In genomic region chr10:110879426-110880066, GRCm38 (mm10) we compare ENCODE assay signal across 10 mouse cellular contexts. TPM values are rescaled to one million over a fixed set of nuclear protein-coding genes. Genes with fewer than 3 reads are reported as not detected.
DNase-seq lines count a peak whose midpoint lies in the region; ATAC-seq lines count a peak whose summit lies in the region.
"Had no signal": no experiment of that assay in that cellular context is flagged by ENCODE, and none has a peak within 500 bp of the region (broad histone marks: within the 10 kb centered on the region; RNA-seq: fewer than 3 reads in every experiment).

No protein-coding gene starts in this region.

- H3K27me3 ChIP-seq in neural tube, embryonic 15.5 days (replicated peaks), result no peaks in the 10 kb centered on the region
- no peaks in the 10 kb centered on the region for H3K27me3 ChIP-seq in kidney, embryonic 15.5 days
- no peaks in the 10 kb centered on the region for H3K27me3 ChIP-seq in neural tube, embryonic 11.5 days (ENCODE audit: control insufficient read depth, insufficient read depth, low read length)
- no peaks in the 10 kb centered on the region for H3K27me3 ChIP-seq in midbrain, embryonic 14.5 days (ENCODE audit: control insufficient read depth, insufficient read depth, low read length)
- H3K27me3 ChIP-seq: midbrain, embryonic 15.5 days had no signal

- H3K4me3 ChIP-seq in neural tube, embryonic 15.5 days (replicated peaks), result no peak overlapping the region
- no peak overlapping the region for H3K4me3 ChIP-seq in kidney, embryonic 15.5 days (replicated peaks)
- no peak overlapping the region for H3K4me3 ChIP-seq in neural tube, embryonic 11.5 days (ENCODE audit: low read depth, low read length)
- no peak overlapping the region for H3K4me3 ChIP-seq in midbrain, embryonic 14.5 days (replicated peaks; ENCODE audit: low read depth, low read length)
- H3K4me3 ChIP-seq: forebrain, embryonic 12.5 days; midbrain, embryonic 15.5 days had no signal

- peaks cover 9% of the 10 kb centered on the region for H3K4me1 ChIP-seq in neural tube, embryonic 15.5 days
- peaks cover 25% of the 10 kb centered on the region for H3K4me1 ChIP-seq in kidney, embryonic 15.5 days
- H3K4me1 ChIP-seq in neural tube, embryonic 11.5 days (ENCODE audit: control insufficient read depth, insufficient read depth, low read length), result peaks cover 7% of the 10 kb centered on the region; the same call in 1 of the 2 replicates
- H3K4me1 ChIP-seq in midbrain, embryonic 14.5 days (ENCODE audit: control insufficient read depth, insufficient read depth, low read length), result no peaks in the 10 kb centered on the region; the same call in 1 of the 2 replicates
- H3K4me1 ChIP-seq: midbrain, embryonic 15.5 days had no signal

- no peak overlapping the region for H3K9ac ChIP-seq in neural tube, embryonic 15.5 days (replicated peaks)
- H3K9ac ChIP-seq in kidney, embryonic 15.5 days, result no peak overlapping the region
- no peak overlapping the region for H3K9ac ChIP-seq in neural tube, embryonic 11.5 days (ENCODE audit: low read length)
- no peak overlapping the region for H3K9ac ChIP-seq in midbrain, embryonic 14.5 days (replicated peaks; ENCODE audit: low read length)
- H3K9ac ChIP-seq: forebrain, embryonic 12.5 days; midbrain, embryonic 15.5 days had no signal

- no peak overlapping the region for H3K27ac ChIP-seq in neural tube, embryonic 15.5 days (replicated peaks)
- H3K27ac ChIP-seq in kidney, embryonic 15.5 days, result peak overlapping the region; percentile 79
- H3K27ac ChIP-seq in neural tube, embryonic 11.5 days (ENCODE audit: low read depth, low read length), result no peak overlapping the region
- no peak overlapping the region for H3K27ac ChIP-seq in midbrain, embryonic 14.5 days (replicated peaks; ENCODE audit: low read depth, low read length)
- H3K27ac ChIP-seq: forebrain, embryonic 12.5 days; midbrain, embryonic 15.5 days had no signal

- WGBS in neural tube, embryonic 15.5 days, result 19% methylated on average over 7 of the region's 7 CpGs
- 5% methylated on average over 7 of the region's 7 CpGs for WGBS in kidney, embryonic 15.5 days
- WGBS in neural tube, embryonic 11.5 days, result 5% methylated on average over 7 of the region's 7 CpGs
- WGBS in midbrain, embryonic 14.5 days, result 38% methylated on average over 7 of the region's 7 CpGs

- H3K4me2 ChIP-seq in neural tube, embryonic 15.5 days, result no peak overlapping the region
- H3K4me2 ChIP-seq in kidney, embryonic 15.5 days, result peak overlapping the region; percentile 29
- no peak overlapping the region for H3K4me2 ChIP-seq in neural tube, embryonic 11.5 days (ENCODE audit: low read depth)
- no peak overlapping the region for H3K4me2 ChIP-seq in midbrain, embryonic 14.5 days (ENCODE audit: low read length)
- H3K4me2 ChIP-seq: forebrain, embryonic 12.5 days; midbrain, embryonic 15.5 days had no signal

- no peaks in the 10 kb centered on the region for H3K9me3 ChIP-seq in neural tube, embryonic 15.5 days (replicated peaks)
- no peaks in the 10 kb centered on the region for H3K9me3 ChIP-seq in kidney, embryonic 15.5 days (replicated peaks)
- H3K9me3 ChIP-seq in neural tube, embryonic 11.5 days (ENCODE audit: control insufficient read depth, low read length), result no peaks in the 10 kb centered on the region
- H3K9me3 ChIP-seq in midbrain, embryonic 14.5 days (ENCODE audit: control insufficient read depth, low read length), result no peaks in the 10 kb centered on the region
- H3K9me3 ChIP-seq: forebrain, embryonic 12.5 days; midbrain, embryonic 15.5 days had no signal

- H3K36me3 ChIP-seq in neural tube, embryonic 15.5 days, result no peaks in the 10 kb centered on the region
- no peaks in the 10 kb centered on the region for H3K36me3 ChIP-seq in kidney, embryonic 15.5 days
- H3K36me3 ChIP-seq in neural tube, embryonic 11.5 days (ENCODE audit: control insufficient read depth, insufficient read depth, low read length), result no peaks in the 10 kb centered on the region
- H3K36me3 ChIP-seq in midbrain, embryonic 14.5 days (ENCODE audit: control insufficient read depth, insufficient read depth, low read length), result no peaks in the 10 kb centered on the region
- H3K36me3 ChIP-seq: forebrain, embryonic 12.5 days; midbrain, embryonic 15.5 days had no signal

- ATAC-seq in neural tube, embryonic 15.5 days (ENCODE audit: low FRiP score), result no peak
- ATAC-seq in kidney, embryonic 15.5 days (replicated peaks; ENCODE audit: low FRiP score), result peak; percentile 85
- ATAC-seq in neural tube, embryonic 11.5 days (ENCODE audit: insufficient read depth, low FRiP score, low TSS enrichment), result peak; percentile 53
- no peak for ATAC-seq in midbrain, embryonic 14.5 days (ENCODE audit: low FRiP score, low TSS enrichment)
- ATAC-seq: midbrain, embryonic 15.5 days had no signal

- DNase-seq in neural tube, embryonic 10.5 days (ENCODE audit: extremely low spot score, low spot score), result peak; percentile 41
- DNase-seq in heart, adult 11 months, result peak; percentile 95
- DNase-seq in neural tube, embryonic 11.5 days (ENCODE audit: low spot score), result no peak
- no peak for DNase-seq in thymus, adult 18-20 months
- DNase-seq in urinary bladder, postnatal 36 days (ENCODE audit: low spot score in 2 of 2), result no peak
- DNase-seq in midbrain, embryonic 14.5 days, result no peak

RNA-seq across cellular contexts. Expression of gene Csrp2, which starts 40.0 kb away (rescaled TPM):
- 146 and 165 TPM in 2 replicates for polyA plus RNA-seq in neural tube, embryonic 15.5 days (2015; fragmentation: Nextera tagmentation; extraction: Ambion mirVana)
- polyA plus RNA-seq in kidney, embryonic 15.5 days (2015; fragmentation: Nextera tagmentation; extraction: Ambion mirVana), result 189 and 196 TPM in 2 replicates
- 152 and 165 TPM in 2 replicates for polyA plus RNA-seq in neural tube, embryonic 11.5 days (2014; fragmentation: Nextera tagmentation; extraction: Ambion mirVana)
- 88.3 and 92.4 TPM in 2 replicates for polyA plus RNA-seq in midbrain, embryonic 14.5 days (2014; fragmentation: Nextera tagmentation; extraction: Ambion mirVana)

Comparison
In these comparisons a context has a peak if more than half of its experiments do, and no peak if none do; other contexts are left out.
1. DNase-seq: peak in neural tube, embryonic 10.5 days (single experiment) and heart, adult 11 months (single experiment); none in neural tube, embryonic 11.5 days (single experiment), thymus, adult 18-20 months (0 of 2), urinary bladder, postnatal 36 days (0 of 2) and midbrain, embryonic 14.5 days (single experiment).
2. ATAC-seq: peak in kidney, embryonic 15.5 days (single experiment) and neural tube, embryonic 11.5 days (single experiment); none in neural tube, embryonic 15.5 days (single experiment) and midbrain, embryonic 14.5 days (single experiment).